Mouse (Mus musculus) megakaryocyte, embryonic 14.5 days (primary cell): ENCODE measurements at regions not wholly inside any gene's neighbourhood (a gene's known extent, or its start where the extent isn't known, plus 50 kb on each side); places are given as distances from the start of the nearest gene placed in this dataset.
A peak's percentile ranks its signal among the peaks of the same experiment; 100 is the strongest.

Experiments
- H3K27me3 ChIP-seq: replicated peaks from 2 replicates; pipeline ENCODE3; 2012; ENCODE audit warnings: inconsistent platforms
- H3K36me3 ChIP-seq: replicated peaks from 2 replicates; pipeline ENCODE3; 2012; ENCODE audit warnings: low read length, inconsistent platforms, mixed read lengths
- H3K4me1 ChIP-seq: 2 replicates; pipeline ENCODE4 v1.6.1; 2012; ENCODE audit warnings: inconsistent platforms
- H3K4me3 ChIP-seq: replicated peaks from 2 replicates; pipeline ENCODE3; 2012; ENCODE audit warnings: moderate library complexity, mild to moderate bottlenecking, inconsistent platforms
- H3K9me3 ChIP-seq: 2 replicates; pipeline ENCODE4 v1.6.1; 2012; ENCODE audit warnings: inconsistent platforms
- FLI1 ChIP-seq: IDR thresholded peaks from 2 replicates; pipeline ENCODE4 v1.6.1; 2012; ENCODE audit warnings: low read length, inconsistent platforms, mixed read lengths
- GATA1 ChIP-seq: IDR thresholded peaks from 3 replicates; pipeline ENCODE4 v1.6.1; 2012; ENCODE audit warnings: mixed read lengths, low read length, inconsistent platforms, borderline replicate concordance

GRCm38 (mm10) chr1:184244296-184244695 lies 210.2 kb upstream of the 1700056E22Rik start:
- H3K36me3 ChIP-seq = no peaks in the 10 kb centered on the region
- no peak for TF ChIP-seq FLI1
- TF ChIP-seq GATA1 = no peak
- H3K9me3 ChIP-seq = peaks cover 33% of the 10 kb centered on the region
- H3K27me3 ChIP-seq = peaks cover 24% of the 10 kb centered on the region
- H3K4me1 ChIP-seq = peaks cover 26% of the 10 kb centered on the region
- no peak overlapping the region for H3K4me3 ChIP-seq

- Histone ChIP-seq H3K27me3 (peaks cover 41% of the 10 kb centered on the region), H3K36me3 (no peaks in the 10 kb centered on the region), H3K4me3 (peak overlapping the region; percentile 23), H3K4me1 (peaks cover 31% of the 10 kb centered on the region), H3K9me3 (peaks cover 33% of the 10 kb centered on the region)
- TF ChIP-seq GATA1 (no peak), FLI1 (no peak)
Observed at GRCm38 (mm10) chr1:184241846-184242245, 207.7 kb upstream of the 1700056E22Rik start.

- TF ChIP-seq GATA1 = no peak
- TF ChIP-seq FLI1 = no peak
- peak overlapping the region; percentile 80 for H3K4me3 ChIP-seq
- H3K9me3 ChIP-seq = no peaks in the 10 kb centered on the region
- H3K4me1 ChIP-seq = peaks cover 43% of the 10 kb centered on the region
- peaks cover 31% of the 10 kb centered on the region for H3K27me3 ChIP-seq
- H3K36me3 ChIP-seq = no peaks in the 10 kb centered on the region
Observed at GRCm38 (mm10) chr1:184235131-184235983, 201.3 kb upstream of the 1700056E22Rik start.

- Histone ChIP-seq H3K9me3 (no peaks in the 10 kb centered on the region), H3K27me3 (peaks cover 29% of the 10 kb centered on the region), H3K36me3 (no peaks in the 10 kb centered on the region), H3K4me3 (no peak overlapping the region), H3K4me1 (peaks cover 41% of the 10 kb centered on the region)
- no peak for TF ChIP-seq FLI1
- no peak for TF ChIP-seq GATA1
Observed at GRCm38 (mm10) chr1:184234320-184234988, 200.4 kb upstream of the 1700056E22Rik start.

- Histone ChIP-seq H3K27me3 (peaks cover 24% of the 10 kb centered on the region), H3K4me3 (no peak overlapping the region), H3K9me3 (no peaks in the 10 kb centered on the region), H3K36me3 (no peaks in the 10 kb centered on the region), H3K4me1 (peaks cover 41% of the 10 kb centered on the region)
- TF ChIP-seq FLI1 (no peak), GATA1 (no peak)
Observed at GRCm38 (mm10) chr1:184233741-184234255, 199.7 kb upstream of the 1700056E22Rik start.

- H3K36me3 ChIP-seq = no peaks in the 10 kb centered on the region
- no peak for TF ChIP-seq FLI1
- peaks cover 6% of the 10 kb centered on the region for H3K27me3 ChIP-seq
- H3K4me3 ChIP-seq = no peak overlapping the region
- no peaks in the 10 kb centered on the region for H3K4me1 ChIP-seq
- H3K9me3 ChIP-seq = no peaks in the 10 kb centered on the region
Observed at GRCm38 (mm10) chr1:184222326-184222725, 188.2 kb upstream of the 1700056E22Rik start.

GRCm38 (mm10) chr1:184221792-184222191 lies 187.7 kb upstream of the 1700056E22Rik start:
- peaks cover 6% of the 10 kb centered on the region for H3K27me3 ChIP-seq
- no peaks in the 10 kb centered on the region for H3K36me3 ChIP-seq
- no peak overlapping the region for H3K4me3 ChIP-seq
- H3K9me3 ChIP-seq = no peaks in the 10 kb centered on the region
- no peaks in the 10 kb centered on the region for H3K4me1 ChIP-seq
- TF ChIP-seq FLI1 (no peak), GATA1 (no peak)

GRCm38 (mm10) chr1:184197272-184197671 lies 163.2 kb upstream of the 1700056E22Rik start:
- no peak overlapping the region for H3K4me3 ChIP-seq
- H3K4me1 ChIP-seq = peaks cover 9% of the 10 kb centered on the region; the same call in 1 of the 2 replicates
- TF ChIP-seq FLI1 = no peak
- TF ChIP-seq GATA1 = no peak
- no peaks in the 10 kb centered on the region for H3K9me3 ChIP-seq
- peaks cover 8% of the 10 kb centered on the region for H3K27me3 ChIP-seq
- H3K36me3 ChIP-seq = no peaks in the 10 kb centered on the region

GRCm38 (mm10) chr1:184191325-184191724 lies 157.2 kb upstream of the 1700056E22Rik start:
- Histone ChIP-seq H3K36me3 (no peaks in the 10 kb centered on the region), H3K4me1 (peaks cover 36% of the 10 kb centered on the region), H3K9me3 (no peaks in the 10 kb centered on the region), H3K27me3 (peaks cover 8% of the 10 kb centered on the region), H3K4me3 (no peak overlapping the region)
- TF ChIP-seq FLI1 (no peak), GATA1 (no peak)

GRCm38 (mm10) chr1:184187582-184187981 lies 153.5 kb upstream of the 1700056E22Rik start:
- Histone ChIP-seq H3K27me3 (no peaks in the 10 kb centered on the region), H3K4me1 (peaks cover 34% of the 10 kb centered on the region), H3K4me3 (no peak overlapping the region), H3K9me3 (no peaks in the 10 kb centered on the region), H3K36me3 (no peaks in the 10 kb centered on the region)
- no peak for TF ChIP-seq GATA1
- no peak for TF ChIP-seq FLI1
